Mouse (Mus musculus) embryonic facial prominence, embryonic 10.5 days (tissue): Measurements from ENCODE around the gene Nes. TPM values are rescaled to one million over a fixed set of nuclear protein-coding genes. Genes with fewer than 3 reads are reported as not detected.

Experiments
- DNase-seq: peaks from one replicate; pipeline ENCODE4 v3.0.0-alpha.2; 2017; ENCODE audit warnings: low spot score
- H3K27ac ChIP-seq: fragments of 300-500 bp; sonication (generic); replicated peaks from 2 replicates; pipeline ENCODE4 v1.5.1; 2016; ENCODE audit warnings: mild to moderate bottlenecking
- H3K27me3 ChIP-seq: fragments of 300-500 bp; sonication (generic); replicated peaks from 2 replicates; pipeline ENCODE4 v1.6.1; 2016; ENCODE audit warnings: low read depth, mild to moderate bottlenecking; ENCODE audit not compliant: poor library complexity, severe bottlenecking
- H3K36me3 ChIP-seq: fragments of 300-500 bp; sonication (generic); replicated peaks from 2 replicates; pipeline ENCODE4 v1.6.1; 2016; ENCODE audit warnings: mild to moderate bottlenecking, moderate library complexity
- H3K4me1 ChIP-seq: fragments of 300-500 bp; sonication (generic); 2 replicates; pipeline ENCODE4 v1.6.1; 2016
- H3K4me3 ChIP-seq: fragments of 300-500 bp; sonication (generic); 2 replicates; pipeline ENCODE4 v1.5.1; 2016; ENCODE audit warnings: mild to moderate bottlenecking, moderate library complexity
- H3K9me3 ChIP-seq: fragments of 300-500 bp; sonication (generic); 2 replicates; pipeline ENCODE4 v1.6.1; 2016; ENCODE audit warnings: mild to moderate bottlenecking
- WGBS: fragments of 180-500 bp; shearing (Covaris S2); methylation state at CpG from one replicate; pipeline ENCODE4 v1.1.7; 2016; 5-methylcytosine and 5-hydroxymethylcytosine counted together
- polyA plus RNA-seq: library from polyadenylated mRNA; unstranded; fragments of >200 nt; fragmentation: Nextera tagmentation; extraction: Ambion mirVana; gene quantifications from 2 replicates; pipeline ENCODE4 v1.2.1, GENCODE M21; 2016

The Nes gene
- polyA plus RNA-seq, 1 experiment from 2014 or later, result 35.3 TPM

GRCm38 (mm10) chr3:87979493-87979892 lies 8.6 kb downstream of the Nes start:
- Histone ChIP-seq H3K4me1 (peaks cover 78% of the 10 kb centered on the region), H3K4me3 (no peak overlapping the region; the same call in 1 of the 2 replicates), H3K9me3 (no peaks in the 10 kb centered on the region), H3K36me3 (peaks cover 51% of the 10 kb centered on the region), H3K27me3 (0 out of 2 replicates have a peak, but pooled peaks cover 6% of the 10 kb centered on the region), H3K27ac (peak overlapping the region; percentile 87; the same call in 1 of the 2 replicates)
- no peak for DNase-seq
- 73% methylated on average over 5 of the region's 5 CpGs for WGBS

- Histone ChIP-seq H3K4me1 (peaks cover 77% of the 10 kb centered on the region), H3K36me3 (peaks cover 48% of the 10 kb centered on the region), H3K9me3 (no peaks in the 10 kb centered on the region), H3K4me3 (peak overlapping the region; percentile 13; the same call in 1 of the 2 replicates), H3K27ac (peak overlapping the region; percentile 87), H3K27me3 (0 out of 2 replicates have a peak, but pooled peaks cover 8% of the 10 kb centered on the region)
- WGBS, result 54% methylated on average over 3 of the region's 3 CpGs
- no peak for DNase-seq
Measured at GRCm38 (mm10) chr3:87980085-87980484, 9.2 kb downstream of the Nes start.

GRCm38 (mm10) chr3:87980728-87981127 lies 9.8 kb downstream of the Nes start:
- Histone ChIP-seq H3K9me3 (no peaks in the 10 kb centered on the region), H3K27ac (peak overlapping the region; percentile 87), H3K36me3 (peaks cover 41% of the 10 kb centered on the region), H3K4me3 (peak overlapping the region; percentile 11; the same call in 1 of the 2 replicates), H3K4me1 (peaks cover 78% of the 10 kb centered on the region), H3K27me3 (peaks cover 7% of the 10 kb centered on the region)
- 58% methylated on average over 5 of the region's 5 CpGs for WGBS
- peak; percentile 16 for DNase-seq

GRCm38 (mm10) chr3:87981214-87981760 lies 10.4 kb downstream of the Nes start:
- H3K4me3 ChIP-seq, result no peak overlapping the region
- WGBS, result 81% methylated on average over 6 of the region's 6 CpGs
- H3K9me3 ChIP-seq, result no peaks in the 10 kb centered on the region
- H3K36me3 ChIP-seq, result peaks cover 36% of the 10 kb centered on the region
- peaks cover 83% of the 10 kb centered on the region for H3K4me1 ChIP-seq
- no peak for DNase-seq
- H3K27ac ChIP-seq, result peak overlapping the region; percentile 87
- peaks cover 13% of the 10 kb centered on the region for H3K27me3 ChIP-seq

GRCm38 (mm10) chr3:87981894-87982835 lies 11.3 kb downstream of the Nes start:
- WGBS, result 35% methylated on average over 12 of the region's 12 CpGs
- no peak for DNase-seq
- Histone ChIP-seq H3K4me1 (peaks cover 92% of the 10 kb centered on the region), H3K9me3 (no peaks in the 10 kb centered on the region), H3K4me3 (peak overlapping the region; percentile 38), H3K27ac (peak overlapping the region; percentile 87), H3K27me3 (peaks cover 16% of the 10 kb centered on the region), H3K36me3 (peaks cover 27% of the 10 kb centered on the region)

GRCm38 (mm10) chr3:87982836-87983601 lies 12.1 kb downstream of the Nes start:
- Histone ChIP-seq H3K4me3 (peak overlapping the region; percentile 38), H3K9me3 (no peaks in the 10 kb centered on the region), H3K4me1 (peaks cover 99% of the 10 kb centered on the region), H3K36me3 (peaks cover 18% of the 10 kb centered on the region), H3K27me3 (peaks cover 18% of the 10 kb centered on the region), H3K27ac (peak overlapping the region; percentile 87)
- DNase-seq, result peak; percentile 69
- 3% methylated on average over 13 of the region's 13 CpGs for WGBS

GRCm38 (mm10) chr3:87983627-87984026 lies 12.7 kb downstream of the Nes start:
- WGBS, result 50% methylated on average over 6 of the region's 6 CpGs
- Histone ChIP-seq H3K27ac (peak overlapping the region; percentile 87), H3K9me3 (no peaks in the 10 kb centered on the region), H3K4me3 (peak overlapping the region; percentile 38), H3K4me1 (peaks cover 99% of the 10 kb centered on the region), H3K36me3 (peaks cover 12% of the 10 kb centered on the region), H3K27me3 (peaks cover 24% of the 10 kb centered on the region)
- no peak for DNase-seq

- H3K27ac ChIP-seq, result peak overlapping the region; percentile 87
- H3K4me3 ChIP-seq, result peak overlapping the region; percentile 38; the same call in 1 of the 2 replicates
- DNase-seq, result no peak
- WGBS, result 59% methylated on average over 3 of the region's 3 CpGs
- H3K27me3 ChIP-seq, result peaks cover 28% of the 10 kb centered on the region
- peaks cover 7% of the 10 kb centered on the region for H3K36me3 ChIP-seq
- no peaks in the 10 kb centered on the region for H3K9me3 ChIP-seq
- H3K4me1 ChIP-seq, result peaks cover 98% of the 10 kb centered on the region
Measured at GRCm38 (mm10) chr3:87984094-87984493, 13.2 kb downstream of the Nes start.

GRCm38 (mm10) chr3:87985505-87986320 lies 14.8 kb downstream of the Nes start:
- peaks cover 86% of the 10 kb centered on the region for H3K4me1 ChIP-seq
- peak overlapping the region; percentile 56; the same call in 1 of the 2 replicates for H3K4me3 ChIP-seq
- DNase-seq, result no peak
- H3K27me3 ChIP-seq, result peaks cover 45% of the 10 kb centered on the region
- H3K27ac ChIP-seq, result peak overlapping the region; percentile 65
- H3K9me3 ChIP-seq, result no peaks in the 10 kb centered on the region
- H3K36me3 ChIP-seq, result no peaks in the 10 kb centered on the region; the same call in 1 of the 2 replicates
- WGBS, result 48% methylated on average over 12 of the region's 12 CpGs

GRCm38 (mm10) chr3:87986868-87987267 lies 16.0 kb downstream of the Nes start:
- WGBS, result 0% methylated on average over 17 of the region's 17 CpGs
- Histone ChIP-seq H3K27ac (peak overlapping the region; percentile 65), H3K4me3 (peak overlapping the region; percentile 56), H3K27me3 (peaks cover 56% of the 10 kb centered on the region), H3K9me3 (no peaks in the 10 kb centered on the region), H3K4me1 (peaks cover 74% of the 10 kb centered on the region), H3K36me3 (no peaks in the 10 kb centered on the region)
- DNase-seq, result peak; percentile 98

- peaks cover 68% of the 10 kb centered on the region for H3K4me1 ChIP-seq
- peak; percentile 78 for DNase-seq
- H3K27ac ChIP-seq, result peak overlapping the region; percentile 65
- peaks cover 64% of the 10 kb centered on the region for H3K27me3 ChIP-seq
- under 1% methylated on average over 15 of the region's 15 CpGs for WGBS
- peak overlapping the region; percentile 56 for H3K4me3 ChIP-seq
- no peaks in the 10 kb centered on the region for H3K9me3 ChIP-seq
- H3K36me3 ChIP-seq, result no peaks in the 10 kb centered on the region
Measured at GRCm38 (mm10) chr3:87987633-87988032, 16.8 kb downstream of the Nes start.
